Mouse (Mus musculus) spleen, adult 18-20 months (tissue): Measurements from ENCODE around the gene Npb.

Source experiments
- DNase-seq, 2 experiments: peaks; one replicate each; pipeline ENCODE4 v3.0.0; 2022; ENCODE audit warnings: mixed read lengths in 2 of 2

Npb gene

DNA sequence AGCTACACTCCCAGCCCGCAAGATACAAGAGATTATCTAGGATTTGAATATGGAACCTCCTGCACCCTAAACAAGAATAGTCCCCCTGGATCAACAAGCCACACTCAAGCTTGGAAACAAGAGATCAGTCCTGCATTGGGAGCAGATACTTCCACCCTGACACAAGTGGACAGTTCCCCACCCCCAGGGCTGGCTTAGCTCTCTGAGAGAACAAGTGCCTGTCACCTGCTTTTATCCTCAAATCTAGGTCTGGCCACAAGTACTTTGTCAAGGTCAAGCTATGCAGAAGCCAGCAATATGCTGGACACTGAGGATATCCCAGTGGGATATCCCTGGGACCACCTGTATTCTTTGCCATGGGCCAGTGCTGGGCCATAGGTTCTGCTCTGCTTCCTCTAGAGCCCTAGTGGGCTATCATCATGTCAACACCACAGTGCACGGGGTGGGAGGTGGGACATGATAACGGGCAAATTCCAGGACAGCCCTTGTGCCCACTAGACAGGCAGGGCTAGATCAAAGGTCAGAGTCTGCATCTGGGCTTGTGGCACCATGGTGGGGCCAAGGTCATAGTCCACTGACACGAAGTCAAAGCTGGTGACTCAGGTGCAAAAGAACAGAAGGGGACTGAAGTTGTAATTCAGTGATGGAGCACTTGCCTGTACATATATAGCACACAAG lies 8.5 kb downstream of the Npb start:
- no peak for DNase-seq

DNA sequence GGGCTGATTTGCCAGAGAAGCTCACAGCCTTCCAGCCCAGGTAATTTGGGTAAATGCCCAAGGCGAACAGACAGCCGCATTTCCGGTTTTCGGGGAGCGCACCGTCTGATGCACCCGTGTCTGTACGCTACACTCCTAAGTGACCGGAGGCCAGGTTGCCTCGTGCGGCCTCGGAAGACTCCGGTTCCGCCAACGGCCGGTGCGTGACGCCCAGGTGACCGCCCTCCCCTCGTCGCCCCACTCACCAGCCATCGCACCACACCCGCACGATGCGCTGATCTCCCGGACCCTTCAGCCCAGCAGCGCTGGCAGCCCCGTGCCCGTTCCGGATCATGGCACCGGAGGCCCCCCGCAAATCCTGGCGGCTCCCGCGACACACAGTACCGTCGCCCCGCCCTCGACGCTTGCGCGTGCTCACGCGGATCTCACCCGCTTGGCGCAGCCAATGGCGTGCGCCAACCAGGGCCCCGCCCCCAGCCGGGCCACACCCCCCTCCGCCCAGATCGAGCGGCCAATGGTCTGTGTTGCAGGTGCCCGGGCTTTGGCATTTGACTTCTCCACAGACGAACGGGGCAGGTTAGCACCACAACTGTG lies 9.3 kb downstream of the Npb start, which contains the start of gene Pcyt2:
Pcyt2 (minus strand) TSS at position 418 of the 594 bp plus-strand sequence.
- DNase-seq = peak; percentile 86 to 93

DNA sequence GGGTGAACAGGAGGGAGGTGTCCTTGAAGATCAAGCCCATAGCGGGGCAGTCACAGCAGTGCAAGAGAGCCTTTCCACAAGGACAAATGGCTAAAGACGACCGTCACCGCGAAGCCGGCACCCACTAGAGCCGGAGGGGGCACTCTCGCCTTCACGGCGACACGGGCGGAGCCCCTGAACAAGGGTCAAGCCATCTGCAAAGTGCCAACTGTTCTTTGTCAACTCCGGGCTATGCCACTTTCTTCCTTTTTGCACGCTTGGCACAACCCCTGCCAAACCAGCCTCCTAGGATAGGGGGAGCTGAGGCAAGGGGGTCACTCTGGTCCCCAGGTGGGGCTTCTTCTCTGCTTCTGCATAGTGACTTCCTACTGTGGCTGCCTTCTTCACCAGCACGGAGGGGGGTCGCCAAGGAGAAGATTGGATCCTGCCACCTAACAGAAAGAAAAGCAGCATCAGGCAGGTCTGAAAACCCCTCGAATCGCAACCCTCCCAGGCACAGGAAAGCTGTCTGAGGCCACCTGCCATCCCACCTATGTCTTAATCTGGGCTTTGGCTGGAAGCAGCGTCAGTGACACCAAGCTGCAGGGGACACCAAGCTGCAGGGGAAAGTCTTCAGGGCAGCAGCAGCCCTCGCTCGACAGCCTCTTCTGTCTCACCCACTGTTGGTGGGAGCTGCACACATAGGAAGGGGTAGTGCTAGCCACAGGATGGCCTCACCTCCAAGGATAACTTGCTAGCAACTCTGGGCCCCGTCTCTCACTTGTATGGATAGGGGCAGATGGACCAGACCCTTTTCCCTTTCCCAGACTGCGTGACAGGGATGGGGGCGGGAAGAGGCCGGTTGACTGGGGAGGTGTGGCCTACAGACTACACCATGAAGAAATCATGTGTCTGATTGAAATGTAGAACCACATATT lies 10.6 kb downstream of the Npb start:
- no peak for DNase-seq

DNA sequence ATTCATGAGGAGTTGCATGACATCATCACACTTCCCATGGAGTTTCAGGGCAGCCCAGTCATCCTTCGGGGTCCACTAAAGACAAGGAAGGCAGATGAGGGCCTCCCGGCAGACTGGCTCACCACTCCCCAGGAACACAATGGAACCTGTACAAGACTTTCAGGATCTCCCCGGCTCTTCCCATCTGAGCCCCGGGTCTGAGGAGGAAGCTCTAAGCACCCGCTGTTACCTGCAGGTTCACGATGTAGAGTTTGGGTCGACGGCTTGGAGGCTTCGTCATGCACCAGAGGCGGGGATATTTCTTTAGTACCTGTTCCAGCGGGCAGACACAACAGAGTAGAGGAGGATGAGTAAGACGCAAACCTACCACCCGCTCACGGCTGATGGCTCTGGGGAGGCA lies 11.9 kb downstream of the Npb start:
- no peak for DNase-seq

DNA sequence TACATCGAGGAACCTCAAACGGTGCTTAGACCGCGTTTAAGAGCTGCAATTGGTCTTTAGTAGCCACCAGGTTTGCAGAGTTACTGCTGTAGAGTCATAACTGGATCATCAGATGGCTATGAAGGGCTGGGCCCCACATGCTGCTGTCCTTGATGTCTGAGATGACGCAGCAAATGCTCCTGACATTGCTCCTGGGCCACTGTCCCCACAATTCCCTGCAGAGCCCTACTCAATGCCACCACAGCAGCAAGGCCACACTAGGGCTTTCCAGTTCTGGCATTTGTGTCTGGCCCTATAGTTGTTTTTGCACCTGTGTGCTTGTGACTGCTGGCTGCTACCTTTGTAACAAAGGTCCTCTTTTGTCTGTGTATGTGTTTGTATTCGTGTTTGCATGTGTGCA lies 14.5 kb downstream of the Npb start:
- no peak for DNase-seq

DNA sequence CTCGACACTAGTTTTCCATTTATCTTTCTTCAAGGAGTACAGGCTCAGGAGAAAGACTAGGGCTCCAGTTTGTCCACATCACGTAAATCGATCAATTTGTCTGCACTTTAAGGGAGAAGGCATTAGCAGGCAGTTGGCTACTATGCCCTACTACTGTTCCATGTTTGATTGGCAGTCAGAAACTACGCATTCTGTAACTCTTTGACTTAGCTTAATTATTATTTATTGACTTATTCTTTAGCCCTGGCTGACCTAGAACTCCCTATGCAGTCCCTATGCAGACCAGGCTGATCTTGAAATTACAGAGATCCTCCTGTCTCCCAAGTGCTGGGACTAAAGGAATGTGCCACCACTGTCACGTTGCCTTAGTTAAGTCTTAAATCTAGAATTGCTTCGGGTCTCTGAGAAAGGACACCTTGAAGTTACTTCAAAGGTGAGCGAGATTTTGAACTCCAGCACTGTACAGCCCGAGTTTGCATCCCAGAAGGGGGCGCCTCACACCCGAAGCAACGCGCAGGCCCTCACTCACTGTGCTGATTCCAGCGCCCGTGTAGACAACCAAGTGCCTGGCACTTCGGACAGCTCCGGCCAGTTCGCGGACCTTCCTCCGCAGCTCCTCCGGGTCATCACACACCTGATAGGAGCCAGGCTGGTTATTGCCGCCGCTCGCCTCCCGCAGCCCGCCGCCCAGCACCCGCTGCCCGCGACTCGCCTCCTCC lies 15.8 kb downstream of the Npb start:
- peak; percentile 56 to 72 for DNase-seq

DNA sequence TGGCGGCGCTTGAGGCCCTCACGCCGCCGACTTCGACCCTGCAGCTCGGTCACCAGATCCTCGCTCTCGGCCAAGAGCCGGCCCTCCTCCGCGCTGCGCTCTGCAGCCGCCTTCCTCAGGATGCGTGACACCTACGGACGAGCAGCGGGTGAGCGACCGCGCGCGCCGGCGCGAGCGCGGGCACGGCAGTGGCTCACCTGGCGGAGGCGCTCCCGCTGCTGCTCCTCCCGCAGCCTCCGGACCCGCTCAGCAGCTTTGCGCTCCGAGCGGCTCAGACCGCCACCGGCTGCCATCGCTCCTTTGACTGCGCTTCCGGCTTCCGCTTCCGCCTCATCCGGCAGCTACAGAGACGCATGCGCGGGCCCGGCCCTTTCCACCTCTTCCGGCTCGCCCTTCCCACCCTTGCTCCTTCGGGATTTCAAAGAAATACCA lies 16.4 kb downstream of the Npb start:
- DNase-seq = peak; percentile 76 to 82

DNA sequence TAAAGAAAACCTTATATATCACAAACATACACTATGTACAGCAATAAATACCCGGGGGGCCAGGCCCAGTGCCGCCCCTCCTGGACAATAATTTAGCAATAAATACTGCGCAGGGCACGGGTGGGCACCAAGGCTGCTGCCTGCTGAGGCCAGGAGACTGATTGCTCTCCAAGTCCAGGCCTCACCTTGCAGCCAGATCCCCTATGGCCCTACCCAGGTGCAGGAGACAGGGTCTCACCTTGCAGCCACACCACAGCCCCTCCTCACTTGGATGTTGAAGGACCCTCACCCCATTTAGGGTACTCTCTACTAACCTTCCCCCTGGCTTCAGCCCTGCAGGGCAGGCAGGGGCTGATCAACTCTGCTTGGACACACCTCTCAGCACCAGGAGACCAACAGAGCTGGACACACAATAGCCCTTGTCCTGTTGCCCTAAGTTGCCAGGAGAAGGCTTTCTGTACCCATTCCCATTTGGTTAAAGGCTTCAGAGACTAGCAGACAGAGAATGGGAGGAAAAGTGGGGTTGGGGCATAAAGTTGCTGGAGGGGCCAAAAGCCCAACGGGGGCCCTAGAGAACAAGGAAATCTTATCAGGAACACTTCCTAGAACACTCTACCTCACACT lies 17.0 kb downstream of the Npb start, which contains the start of gene Sirt7:
Sirt7 (minus strand) TSS at position 89 of the 624 bp plus-strand sequence.
- DNase-seq = no peak

DNA sequence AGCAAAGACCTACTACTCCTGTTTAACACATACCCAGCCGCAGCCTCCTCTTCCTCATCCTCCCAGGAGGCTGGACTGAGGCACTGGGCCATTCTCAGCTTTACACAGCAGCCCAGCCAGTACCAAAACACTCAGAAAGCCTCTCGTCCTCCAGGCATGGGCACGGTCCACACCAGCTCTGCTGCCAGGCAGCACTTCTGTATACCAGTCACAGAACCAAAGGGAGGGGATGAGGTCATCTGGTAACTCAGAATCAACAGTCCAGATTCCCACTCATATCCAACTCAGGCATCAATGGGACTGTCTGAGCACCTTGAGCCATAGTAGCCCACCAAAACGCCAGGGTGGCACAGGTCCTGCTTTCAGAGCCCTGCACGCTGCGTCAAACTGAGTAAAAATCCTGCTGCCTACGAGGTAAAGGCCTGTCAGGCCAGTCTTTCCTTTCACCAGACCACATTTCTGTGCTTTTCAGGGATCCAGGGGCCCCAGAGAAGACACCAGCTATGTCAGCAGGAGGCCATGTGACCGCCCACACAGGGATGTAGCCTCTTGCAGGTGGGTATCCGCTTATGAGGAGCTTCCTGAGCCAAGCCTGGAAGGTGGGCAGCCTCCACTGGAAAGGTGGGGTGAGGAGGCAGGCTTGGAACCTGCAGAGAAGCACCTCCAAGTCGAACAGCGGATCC lies 18.6 kb downstream of the Npb start:
- no peak for DNase-seq

DNA sequence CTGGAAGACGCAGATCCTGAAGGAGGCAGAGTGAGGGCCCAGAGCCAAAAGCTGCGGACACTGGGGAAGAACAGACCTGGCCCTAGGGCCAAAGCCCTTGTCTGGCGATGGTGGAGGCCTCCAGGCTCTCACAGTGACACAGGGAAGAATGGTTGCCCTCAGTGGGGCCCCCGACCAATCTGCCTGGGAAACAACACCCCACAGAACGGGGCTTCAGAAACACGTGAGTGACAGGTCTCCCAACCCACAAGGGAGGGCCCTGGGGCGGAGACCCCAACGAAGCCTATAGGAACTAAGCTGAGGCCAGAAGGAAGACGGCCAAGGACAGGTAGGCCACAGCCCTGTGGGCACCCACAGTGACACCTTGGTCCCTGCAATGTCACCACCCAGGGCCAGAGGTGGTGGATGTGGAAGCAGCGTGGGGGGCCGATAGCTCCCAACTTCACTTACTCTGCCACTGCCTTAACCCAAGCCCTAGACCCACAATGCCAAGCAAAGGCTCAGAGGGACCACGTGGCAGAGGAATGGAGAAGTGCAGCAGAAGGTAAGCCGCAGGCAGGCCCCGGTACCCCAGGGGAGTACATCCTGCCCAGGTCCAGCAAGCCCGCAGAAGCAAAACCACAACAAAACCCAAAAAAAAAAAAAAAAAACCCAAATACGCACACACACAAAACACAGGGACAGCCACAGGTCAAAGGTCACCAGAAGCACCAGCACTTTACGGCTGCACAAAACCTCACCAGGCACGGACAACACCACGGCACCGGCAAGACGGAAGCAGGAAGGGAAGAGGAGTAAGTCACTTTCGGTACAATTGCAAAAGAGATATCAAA lies 19.4 kb downstream of the Npb start:
- DNase-seq = peak; percentile 61 to 62

DNA sequence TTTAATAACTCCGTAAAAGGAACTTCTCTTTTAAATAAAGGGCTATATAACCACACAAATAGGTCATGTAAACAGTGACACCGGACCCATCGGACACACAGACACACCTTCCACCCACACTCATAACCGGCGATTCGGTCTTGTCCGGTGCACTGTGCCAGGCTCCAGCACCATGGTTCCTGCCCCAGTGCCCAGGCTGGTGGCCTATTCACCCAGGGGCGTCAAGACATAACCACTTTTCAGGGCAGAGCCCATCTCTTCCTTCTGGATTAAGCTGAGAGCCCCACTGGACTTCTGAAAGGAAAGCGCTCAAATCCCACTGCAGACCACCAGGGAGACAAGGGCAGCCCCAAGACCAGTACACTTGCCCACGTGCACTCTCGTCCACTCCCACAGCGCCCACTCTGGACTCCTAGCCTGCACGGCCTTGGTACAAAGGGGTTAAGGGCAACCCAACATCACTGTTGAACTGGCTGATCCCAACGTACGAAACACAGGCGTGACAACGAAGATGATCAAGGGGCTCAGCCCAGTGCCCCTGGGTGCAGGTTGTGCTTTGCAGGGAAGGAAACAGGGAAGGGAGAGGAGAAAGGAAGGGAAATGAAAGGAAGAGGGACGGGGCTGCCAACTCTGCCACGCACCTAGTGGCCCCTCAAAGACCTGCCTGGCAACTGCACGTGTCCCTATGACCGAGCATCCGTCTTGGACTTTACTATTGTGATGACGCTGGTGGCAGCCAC lies 20.5 kb downstream of the Npb start:
- peak in 1 of 2 experiments; percentile 22 for DNase-seq

DNA sequence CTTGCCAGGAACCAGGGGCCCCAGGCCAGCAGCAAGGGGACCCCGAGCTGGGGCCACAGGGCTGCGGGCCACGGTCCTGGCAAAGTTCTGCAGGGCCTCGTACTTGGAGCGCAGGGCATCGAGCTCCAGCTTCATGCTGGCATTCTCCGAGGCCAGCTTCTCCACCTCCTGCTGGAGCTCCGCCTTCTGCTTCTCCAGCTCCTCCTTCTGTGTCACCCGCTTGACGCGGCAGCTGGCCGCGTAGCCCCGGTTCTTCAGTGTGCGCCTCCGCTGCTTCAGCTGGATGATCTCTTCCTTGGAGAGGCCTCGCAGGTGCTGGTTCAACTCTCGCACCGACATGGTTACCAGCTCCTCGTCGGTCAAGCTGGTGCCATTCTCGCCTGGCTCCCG lies 21.1 kb downstream of the Npb start:
- peak; percentile 47 to 54 for DNase-seq

DNA sequence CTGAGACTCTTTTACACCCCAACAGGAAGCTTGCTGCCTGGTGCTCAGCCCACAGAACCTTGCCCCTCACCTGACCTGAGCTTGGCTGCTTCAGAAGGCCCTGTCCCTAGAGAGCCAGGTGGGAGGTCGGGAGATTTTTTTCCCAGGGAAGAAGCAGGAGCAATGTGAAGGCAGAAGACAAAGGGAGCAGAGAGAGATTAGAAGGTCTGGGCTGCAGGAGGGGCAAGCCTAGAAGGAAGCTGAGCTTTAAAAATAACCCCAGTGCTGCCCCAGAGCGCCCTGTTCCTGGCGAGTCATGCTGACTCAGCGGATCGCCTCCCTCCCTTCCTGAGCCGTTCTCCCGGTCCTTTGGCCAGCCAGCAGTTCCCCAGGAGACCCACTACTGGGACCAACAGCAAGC lies 21.6 kb downstream of the Npb start:
- peak in 1 of 2 experiments; percentile 30 for DNase-seq

DNA sequence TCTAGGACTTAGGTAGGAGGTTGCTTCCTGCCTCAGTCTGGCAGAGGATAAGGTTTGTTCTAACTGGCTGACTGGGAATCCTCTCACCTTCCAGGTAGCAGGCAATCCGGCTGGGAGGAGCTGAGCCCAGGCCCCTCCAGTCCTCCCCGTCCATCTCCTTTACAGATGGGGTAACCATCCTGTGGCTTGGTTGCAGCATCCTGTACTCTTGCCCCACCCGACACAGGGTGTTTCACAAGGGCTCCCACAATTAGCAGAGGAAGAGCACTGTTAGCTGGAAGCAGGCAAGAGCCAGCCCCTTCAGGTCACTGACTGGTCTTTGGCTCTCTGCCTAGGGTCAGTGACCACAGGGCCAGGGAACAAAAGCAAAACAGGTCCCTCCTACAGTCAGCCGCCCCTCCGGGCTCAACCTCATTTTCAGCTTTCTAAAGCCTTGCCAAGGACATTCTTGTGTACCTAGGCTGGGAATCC lies 22.2 kb downstream of the Npb start:
- no peak for DNase-seq

DNA sequence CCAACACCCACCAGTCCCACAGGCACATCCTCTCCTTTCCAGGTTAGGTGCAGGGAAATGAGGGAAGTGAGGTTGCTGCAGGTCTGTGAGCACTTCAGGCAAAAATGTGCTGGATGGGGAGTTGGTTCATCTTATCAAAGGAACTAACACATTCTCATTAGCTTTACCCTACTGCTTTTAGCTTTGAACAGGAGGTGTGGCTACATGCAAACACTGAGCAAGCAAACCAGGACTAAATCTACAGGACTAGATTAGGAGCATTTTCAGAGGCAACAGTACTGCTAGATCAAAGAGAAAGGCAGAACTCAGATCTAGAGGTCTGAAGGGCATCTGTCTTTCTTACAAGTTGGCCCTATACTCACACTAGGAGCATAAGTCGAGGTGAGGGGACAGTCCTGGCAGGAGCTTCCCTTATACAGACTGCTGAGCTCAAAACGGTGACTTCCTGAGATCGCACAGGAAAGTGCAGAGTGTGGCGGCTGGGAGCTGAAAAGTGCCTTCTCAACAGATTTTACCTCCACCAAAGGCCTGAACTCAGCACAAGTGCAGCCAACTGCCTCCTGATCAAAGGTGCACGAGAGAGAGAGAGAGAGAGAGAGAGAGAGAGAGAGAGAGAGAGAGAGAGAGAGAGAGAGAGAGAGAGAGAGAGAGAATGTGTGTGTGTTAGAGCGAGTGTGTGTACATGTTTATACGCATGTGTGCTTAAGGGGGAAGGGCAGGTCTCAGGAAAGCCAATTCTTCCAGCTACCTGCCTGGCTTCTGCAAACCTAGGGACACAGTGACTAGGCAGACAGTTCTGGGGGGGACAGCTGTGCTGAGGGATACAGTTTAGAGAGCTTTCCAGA lies 22.8 kb downstream of the Npb start:
- DNase-seq = no peak

DNA sequence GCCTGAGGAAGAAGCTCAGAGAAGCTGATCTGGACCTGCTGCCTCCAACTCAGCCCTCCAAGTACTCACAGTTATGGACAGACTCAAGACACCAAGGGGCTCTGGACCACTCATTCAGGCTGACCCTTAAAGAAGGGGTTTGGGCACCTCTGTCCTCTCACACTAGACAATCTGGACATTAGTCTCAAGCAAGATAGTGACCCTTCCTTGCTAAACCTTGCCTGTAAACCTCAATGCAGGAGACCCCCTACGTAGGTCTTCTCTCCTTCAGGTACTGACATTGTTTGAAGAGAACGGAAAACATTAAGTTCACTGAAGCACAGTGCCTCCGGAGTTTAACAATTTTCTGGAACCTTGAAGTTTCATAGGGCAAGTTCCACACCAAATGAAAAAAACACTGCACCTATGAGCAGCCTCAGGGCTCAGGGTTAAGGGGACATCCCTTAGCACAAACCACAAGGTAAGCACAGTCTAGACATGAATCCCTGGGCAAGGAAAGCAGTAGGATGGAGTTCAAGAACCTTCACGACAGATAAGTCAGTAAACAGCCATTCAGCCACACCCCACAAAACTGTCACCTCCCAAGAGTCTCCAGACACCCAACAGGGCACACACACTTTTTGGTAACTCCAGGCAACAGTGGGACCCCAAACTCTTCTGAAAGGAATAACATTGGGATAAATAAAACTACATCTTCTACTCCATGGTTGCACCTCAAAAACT lies 23.6 kb downstream of the Npb start:
- DNase-seq = no peak

DNA sequence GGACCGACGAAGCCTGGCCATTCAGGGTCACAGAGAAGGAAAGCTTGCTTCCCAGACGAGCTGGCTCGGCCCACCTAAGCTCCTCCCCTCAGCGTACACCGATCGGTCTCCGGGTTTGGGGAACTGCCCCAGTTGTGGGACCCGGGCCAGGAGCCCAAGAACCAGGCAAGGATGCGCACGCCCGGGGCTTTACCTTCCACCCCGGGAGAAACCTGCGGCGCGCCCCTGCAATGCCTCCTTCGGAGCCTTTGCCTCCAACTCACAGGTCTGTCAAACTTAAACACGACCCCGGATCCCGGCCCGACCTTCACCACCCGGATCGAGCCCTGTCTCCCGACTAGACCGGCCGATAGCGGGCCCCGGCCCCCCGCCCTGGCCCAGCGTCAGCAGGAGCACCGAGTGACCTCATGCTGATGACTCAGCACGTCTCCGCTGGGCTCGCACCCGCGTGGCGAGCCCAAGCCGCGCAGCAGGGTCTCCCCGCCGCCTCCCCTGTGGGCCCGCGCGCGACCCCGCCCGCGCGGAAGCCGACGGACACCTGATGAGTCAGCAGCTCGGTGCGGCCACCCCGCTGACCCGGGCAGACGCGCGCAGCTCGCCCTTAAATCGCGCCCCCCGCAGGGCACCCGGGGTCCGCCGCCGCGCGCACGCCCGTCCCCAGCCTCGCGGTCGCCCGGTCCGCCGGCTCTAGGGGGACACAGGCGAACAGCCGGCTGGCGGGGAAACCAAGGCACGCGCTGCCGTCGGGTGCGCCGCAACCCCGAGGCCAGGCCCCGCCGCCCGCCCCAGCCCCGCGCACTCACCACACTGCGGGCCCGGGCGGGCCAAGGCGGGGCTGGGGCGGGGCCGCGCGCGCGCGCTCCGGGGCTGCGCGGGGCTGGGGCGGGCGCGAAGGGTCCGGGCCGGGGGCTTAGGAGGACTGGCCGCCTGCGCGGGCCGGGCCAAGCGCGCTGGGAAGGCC lies 24.6 kb downstream of the Npb start:
- DNase-seq = peak; percentile 52 to 68
